Mouse (Mus musculus): Measurements from ENCODE around the gene Zdhhc8. TPM values are rescaled to one million over a fixed set of nuclear protein-coding genes. Genes with fewer than 3 reads are reported as not detected.

The Zdhhc8 gene
- polyA plus RNA-seq, 1 experiment from 2014 or later: 1.6 TPM

DNA sequence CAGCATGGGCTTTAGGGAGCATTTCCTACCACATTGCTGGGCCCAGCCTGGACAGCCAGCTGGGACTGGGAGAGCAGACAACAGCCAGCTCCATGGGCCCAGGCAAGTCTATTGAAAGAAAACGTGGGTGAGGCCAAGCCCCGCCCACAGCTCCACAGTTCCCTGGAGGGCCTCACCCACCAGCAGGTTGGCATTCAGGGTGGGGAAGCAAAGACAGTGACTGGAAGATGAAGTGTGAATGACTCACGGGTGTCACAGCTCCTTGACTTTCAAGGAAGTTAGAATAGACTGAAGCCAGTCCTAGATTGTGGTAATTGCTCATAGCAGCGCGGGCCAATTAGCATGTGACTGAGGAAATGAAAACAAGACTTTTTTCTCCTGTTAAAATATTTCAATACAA lies 39.9 kb downstream of the Zdhhc8 start:
- DNase-seq (no peak), ATAC-seq (peak; percentile 38; the same call in 1 of the 2 replicates)
- H3K27me3 ChIP-seq (ENCODE audit: insufficient read depth, low read length): no peaks in the 10 kb centered on the region
- no peaks in the 10 kb centered on the region for H3K4me1 ChIP-seq (ENCODE audit: insufficient read depth)
- H3K4me2 ChIP-seq (ENCODE audit: low read depth, low read length): no peak overlapping the region
- H3K27ac ChIP-seq (ENCODE audit: low read depth): no peak overlapping the region
- no peaks in the 10 kb centered on the region for H3K9me3 ChIP-seq (ENCODE audit: low read length)
- no peak overlapping the region for H3K9ac ChIP-seq (replicated peaks)
- no peak overlapping the region for H3K4me3 ChIP-seq (ENCODE audit: low read depth, low read length)
- 51% methylated on average over 5 of the region's 5 CpGs for WGBS (ENCODE audit: insufficient replicate concordance)
- TF ChIP-seq CTCF (IDR thresholded peaks at IDR 0.05; ENCODE audit: low read depth) (no peak), EP300 (IDR thresholded peaks at IDR 0.05; ENCODE audit: low read depth) (no peak)
- H3K36me3 ChIP-seq (replicated peaks; ENCODE audit: insufficient read depth, low read length): no peaks in the 10 kb centered on the region

DNA sequence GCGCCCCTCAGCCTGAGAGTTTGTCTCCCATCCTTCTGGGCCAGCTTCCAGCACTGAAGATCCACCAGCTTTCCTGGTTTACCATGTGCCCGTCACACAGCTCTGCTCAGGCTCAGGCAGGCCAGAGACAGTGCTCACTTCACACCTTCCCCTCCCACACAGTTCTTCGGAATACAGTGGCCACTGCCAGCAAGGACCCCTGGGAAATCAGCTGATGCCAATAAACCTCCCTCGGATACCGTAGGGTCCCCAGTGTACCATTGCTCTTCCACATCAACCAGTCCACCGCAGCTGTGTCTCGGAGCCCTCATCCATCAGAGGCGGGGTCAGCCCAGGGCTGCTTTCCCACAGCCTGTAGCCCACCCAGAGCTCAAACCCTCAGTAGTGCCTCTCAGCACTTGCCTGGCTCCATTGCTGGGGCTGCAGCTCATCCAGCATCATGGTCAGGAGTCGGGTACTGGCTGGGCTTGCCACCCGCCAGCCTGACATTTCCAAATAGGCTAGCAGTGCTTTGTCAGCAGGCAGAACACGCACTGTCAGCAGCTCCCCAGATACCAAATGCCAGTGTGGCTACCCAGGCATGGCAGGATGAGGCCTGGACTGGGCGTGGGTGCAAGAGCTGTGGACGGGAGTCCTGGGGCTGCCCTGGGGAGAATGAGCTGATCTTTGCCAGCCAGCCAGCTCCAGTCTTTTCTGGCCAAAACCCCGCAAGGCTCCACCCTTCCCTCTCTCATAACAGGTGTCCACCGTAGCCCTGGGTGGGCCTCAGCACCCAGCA lies 40.5 kb downstream of the Zdhhc8 start:
- H3K9me3 ChIP-seq (ENCODE audit: low read length): no peaks in the 10 kb centered on the region
- ATAC-seq: peak; percentile 4; the same call in 1 of the 2 replicates
- H3K9ac ChIP-seq (replicated peaks): no peak overlapping the region
- H3K4me3 ChIP-seq (ENCODE audit: low read depth, low read length): no peak overlapping the region
- no peaks in the 10 kb centered on the region for H3K4me1 ChIP-seq (ENCODE audit: insufficient read depth)
- TF ChIP-seq CTCF (IDR thresholded peaks at IDR 0.05; ENCODE audit: low read depth) (no peak), EP300 (IDR thresholded peaks at IDR 0.05; ENCODE audit: low read depth) (no peak)
- DNase-seq: no peak
- no peaks in the 10 kb centered on the region for H3K36me3 ChIP-seq (replicated peaks; ENCODE audit: insufficient read depth, low read length)
- H3K4me2 ChIP-seq (ENCODE audit: low read depth, low read length): no peak overlapping the region
- WGBS (ENCODE audit: insufficient replicate concordance): 73% methylated on average over 15 of the region's 15 CpGs
- no peak overlapping the region for H3K27ac ChIP-seq (ENCODE audit: low read depth)
- no peaks in the 10 kb centered on the region for H3K27me3 ChIP-seq (ENCODE audit: insufficient read depth, low read length)

DNA sequence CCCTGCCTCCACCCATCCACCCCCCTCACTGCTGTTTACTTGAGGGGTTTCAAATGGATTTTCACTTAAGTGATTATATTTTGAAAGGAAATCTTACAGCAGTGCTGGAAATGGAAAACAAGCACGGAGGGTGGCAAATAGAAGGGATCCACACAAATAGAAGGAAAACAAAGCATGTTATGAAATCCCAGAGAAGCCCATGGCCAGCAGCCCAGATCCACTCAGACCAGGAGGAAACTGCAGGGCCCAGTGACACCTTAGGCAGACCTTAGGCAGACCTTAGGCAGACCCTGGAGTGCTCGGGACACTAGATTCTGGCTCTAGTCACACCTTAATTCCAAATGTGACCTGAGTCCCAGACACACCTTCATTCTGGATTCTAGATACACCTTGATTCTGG lies 43.9 kb downstream of the Zdhhc8 start:
- no peaks in the 10 kb centered on the region for H3K9me3 ChIP-seq (ENCODE audit: low read length)
- ATAC-seq (no peak), DNase-seq (no peak)
- WGBS (ENCODE audit: insufficient replicate concordance): 66% methylated on average over 2 of the region's 2 CpGs
- H3K4me3 ChIP-seq (ENCODE audit: low read depth, low read length): no peak overlapping the region
- H3K4me1 ChIP-seq (ENCODE audit: insufficient read depth): no peaks in the 10 kb centered on the region
- H3K27ac ChIP-seq (ENCODE audit: low read depth): no peak overlapping the region
- H3K9ac ChIP-seq (replicated peaks): no peak overlapping the region
- H3K27me3 ChIP-seq (ENCODE audit: insufficient read depth, low read length): no peaks in the 10 kb centered on the region
- H3K4me2 ChIP-seq (ENCODE audit: low read depth, low read length): no peak overlapping the region
- no peaks in the 10 kb centered on the region for H3K36me3 ChIP-seq (replicated peaks; ENCODE audit: insufficient read depth, low read length)
- no peak for TF ChIP-seq CTCF (IDR thresholded peaks at IDR 0.05; ENCODE audit: low read depth)
- no peak for TF ChIP-seq EP300 (IDR thresholded peaks at IDR 0.05; ENCODE audit: low read depth)

DNA sequence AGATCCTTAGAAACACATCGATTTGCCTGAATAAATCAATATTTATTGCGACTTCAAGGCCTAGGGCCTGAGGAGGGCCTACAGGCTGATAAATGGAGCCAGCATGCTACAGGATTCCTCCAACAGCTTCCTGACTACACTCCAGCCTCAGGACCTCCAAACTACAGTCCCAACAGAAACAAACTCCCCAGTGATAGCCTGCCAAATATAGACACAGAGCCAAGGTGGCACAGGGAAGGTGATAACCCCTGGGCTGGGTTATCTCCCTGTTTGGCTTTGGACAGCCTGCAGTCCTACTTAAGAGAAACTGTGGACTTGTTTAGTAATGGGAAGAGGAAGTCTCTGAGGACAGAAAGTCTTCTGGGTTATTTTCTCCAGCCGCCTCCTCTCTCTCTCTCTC lies 47.7 kb downstream of the Zdhhc8 start:
- no peak for DNase-seq
- no peaks in the 10 kb centered on the region for H3K27me3 ChIP-seq (ENCODE audit: insufficient read depth, low read length)
- no peak for TF ChIP-seq CTCF (IDR thresholded peaks at IDR 0.05; ENCODE audit: low read depth)
- TF ChIP-seq EP300 (IDR thresholded peaks at IDR 0.05; ENCODE audit: low read depth): no peak
- no peak overlapping the region for H3K9ac ChIP-seq (replicated peaks)
- no peaks in the 10 kb centered on the region for H3K36me3 ChIP-seq (replicated peaks; ENCODE audit: insufficient read depth, low read length)
- H3K9me3 ChIP-seq (ENCODE audit: low read length): no peaks in the 10 kb centered on the region
- 78% methylated on average over 3 of the region's 3 CpGs for WGBS (ENCODE audit: insufficient replicate concordance)
- no peak overlapping the region for H3K4me3 ChIP-seq (ENCODE audit: low read depth, low read length)
- no peak overlapping the region for H3K27ac ChIP-seq (ENCODE audit: low read depth)
- ATAC-seq: no peak
- H3K4me2 ChIP-seq (ENCODE audit: low read depth, low read length): no peak overlapping the region
- H3K4me1 ChIP-seq (ENCODE audit: insufficient read depth): no peaks in the 10 kb centered on the region

DNA sequence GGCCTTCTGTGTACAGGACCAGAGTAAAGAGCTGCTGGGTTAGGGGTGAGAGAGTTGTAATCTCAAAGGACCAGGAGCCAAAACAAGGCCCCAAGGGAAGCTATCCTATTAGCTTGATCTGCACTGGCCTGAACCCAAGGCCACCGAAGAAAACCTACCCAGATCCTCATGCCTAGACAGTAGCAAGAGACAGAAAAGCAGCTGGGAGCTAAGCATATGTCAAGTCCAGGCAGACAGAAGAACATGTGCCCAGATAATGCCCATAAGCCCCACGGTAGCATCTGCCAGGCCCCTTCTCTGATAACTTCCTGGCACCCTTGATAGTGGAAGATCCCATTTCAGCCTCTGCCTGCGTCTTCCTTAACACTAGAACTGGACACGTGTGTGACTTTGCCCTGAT lies 48.1 kb downstream of the Zdhhc8 start:
- ATAC-seq (no peak), DNase-seq (no peak)
- Histone ChIP-seq H3K4me1 (ENCODE audit: insufficient read depth) (no peaks in the 10 kb centered on the region), H3K27me3 (ENCODE audit: insufficient read depth, low read length) (no peaks in the 10 kb centered on the region), H3K9ac (replicated peaks) (no peak overlapping the region), H3K4me2 (ENCODE audit: low read depth, low read length) (no peak overlapping the region), H3K4me3 (ENCODE audit: low read depth, low read length) (no peak overlapping the region), H3K36me3 (replicated peaks; ENCODE audit: insufficient read depth, low read length) (no peaks in the 10 kb centered on the region), H3K27ac (ENCODE audit: low read depth) (no peak overlapping the region), H3K9me3 (ENCODE audit: low read length) (no peaks in the 10 kb centered on the region)
- TF ChIP-seq EP300 (IDR thresholded peaks at IDR 0.05; ENCODE audit: low read depth) (no peak), CTCF (IDR thresholded peaks at IDR 0.05; ENCODE audit: low read depth) (no peak)
- 54% methylated on average over 4 of the region's 4 CpGs for WGBS (ENCODE audit: insufficient replicate concordance)

DNA sequence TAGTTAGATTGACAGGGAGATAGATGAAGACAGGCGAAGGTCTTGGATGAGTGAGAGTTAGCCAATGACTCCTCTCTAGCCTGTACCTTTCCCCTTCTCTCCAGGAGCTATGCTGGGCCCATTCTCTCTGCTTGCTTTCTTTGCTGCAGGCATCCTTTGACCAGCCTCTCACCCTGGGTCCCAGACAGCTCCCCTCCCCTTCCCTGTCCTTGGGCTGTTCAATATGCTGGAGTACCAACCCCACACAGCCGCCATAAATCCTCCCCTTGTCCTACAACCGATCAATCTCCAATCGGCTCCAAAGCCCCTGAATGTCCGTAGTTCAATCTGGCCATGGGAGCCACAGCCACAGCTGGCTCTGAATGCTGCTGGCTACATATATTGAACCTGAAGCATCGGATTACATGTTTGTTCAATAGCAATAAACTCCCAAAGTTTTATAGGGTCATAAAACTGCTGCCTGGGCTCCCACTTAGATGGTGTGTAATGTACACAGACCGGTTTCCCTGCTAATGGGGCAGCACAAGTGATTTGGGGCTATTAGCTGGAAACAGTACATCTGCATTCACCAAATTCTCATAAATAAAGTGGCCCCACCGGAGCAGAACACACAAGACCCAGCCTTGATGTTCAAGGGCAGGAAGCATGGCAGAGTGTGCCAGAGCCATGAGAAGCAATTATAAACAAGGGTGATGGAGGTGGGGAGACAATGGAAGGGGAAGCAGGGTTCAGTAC lies 49.1 kb downstream of the Zdhhc8 start:
- Histone ChIP-seq H3K36me3 (replicated peaks; ENCODE audit: insufficient read depth, low read length) (no peaks in the 10 kb centered on the region), H3K9ac (replicated peaks) (no peak overlapping the region), H3K4me1 (ENCODE audit: insufficient read depth) (no peaks in the 10 kb centered on the region), H3K4me2 (ENCODE audit: low read depth, low read length) (no peak overlapping the region), H3K4me3 (ENCODE audit: low read depth, low read length) (no peak overlapping the region), H3K27ac (ENCODE audit: low read depth) (no peak overlapping the region), H3K9me3 (ENCODE audit: low read length) (no peaks in the 10 kb centered on the region), H3K27me3 (ENCODE audit: insufficient read depth, low read length) (no peaks in the 10 kb centered on the region)
- WGBS (ENCODE audit: insufficient replicate concordance): 66% methylated on average over 8 of the region's 8 CpGs
- TF ChIP-seq EP300 (IDR thresholded peaks at IDR 0.05; ENCODE audit: low read depth): no peak
- TF ChIP-seq CTCF (IDR thresholded peaks at IDR 0.05; ENCODE audit: low read depth): no peak
- ATAC-seq: no peak
- DNase-seq: no peak
